Mouse (Mus musculus): ENCODE data around the gene Adam1a. TPM values are rescaled to one million over a fixed set of nuclear protein-coding genes. Genes with fewer than 3 reads are reported as not detected.
"Not testable (repeated sequence)": the region's sequence is repeated elsewhere in the genome, so short reads cannot be mapped to it uniquely, and the experiment has no call there.

The Adam1a gene
- polyA plus RNA-seq, 1 experiment = 18.9 TPM

GRCm38 (mm10) chr5:121518983-121519382, 26.3 kb downstream of the Adam1a start:
- Histone ChIP-seq H3K4me3 (ENCODE audit: insufficient read depth, low read length) (no peak overlapping the region), H3K27ac (ENCODE audit: insufficient read depth, low read length) (no peak overlapping the region), H3K4me1 (ENCODE audit: control insufficient read depth, insufficient read depth, low read length) (no peaks in the 10 kb centered on the region)
- TF ChIP-seq CTCF (IDR thresholded peaks at IDR 0.05; ENCODE audit: extremely low read depth, insufficient read depth, low read length) = no peak
- no peak for TF ChIP-seq POLR2A (IDR thresholded peaks at IDR 0.05; ENCODE audit: extremely low read depth, insufficient read depth, low read length)

GRCm38 (mm10) chr5:121510009-121510408, 35.3 kb downstream of the Adam1a start:
- Histone ChIP-seq H3K27ac (ENCODE audit: insufficient read depth, low read length) (no peak overlapping the region), H3K4me1 (ENCODE audit: control insufficient read depth, insufficient read depth, low read length) (no peaks in the 10 kb centered on the region)

GRCm38 (mm10) chr5:121506846-121507245, 38.4 kb downstream of the Adam1a start:
- Histone ChIP-seq H3K27ac (ENCODE audit: insufficient read depth, low read length) (no peak overlapping the region), H3K4me1 (ENCODE audit: control insufficient read depth, insufficient read depth, low read length) (no peaks in the 10 kb centered on the region), H3K4me3 (ENCODE audit: insufficient read depth, low read length) (no peak overlapping the region)
- TF ChIP-seq CTCF (IDR thresholded peaks at IDR 0.05; ENCODE audit: extremely low read depth, insufficient read depth, low read length) = no peak
- no peak for TF ChIP-seq POLR2A (IDR thresholded peaks at IDR 0.05; ENCODE audit: extremely low read depth, insufficient read depth, low read length)

More at GRCm38 (mm10) chr5:121510009-121510408, 35.3 kb downstream of the Adam1a start:
- TF ChIP-seq CTCF (IDR thresholded peaks at IDR 0.05; ENCODE audit: extremely low read depth, insufficient read depth, low read length) = no peak
- no peak for TF ChIP-seq POLR2A (IDR thresholded peaks at IDR 0.05; ENCODE audit: extremely low read depth, insufficient read depth, low read length)
- H3K4me3 ChIP-seq (ENCODE audit: insufficient read depth, low read length) = no peak overlapping the region

GRCm38 (mm10) chr5:121503231-121503630, 42.1 kb downstream of the Adam1a start, which contains the start of gene Adam1b:
Gene Adam1b (minus strand): TSS chr5:121503435.
- no peaks in the 10 kb centered on the region for H3K4me1 ChIP-seq (ENCODE audit: control insufficient read depth, insufficient read depth, low read length)
- no peak for TF ChIP-seq POLR2A (IDR thresholded peaks at IDR 0.05; ENCODE audit: extremely low read depth, insufficient read depth, low read length)
- no peak for TF ChIP-seq CTCF (IDR thresholded peaks at IDR 0.05; ENCODE audit: extremely low read depth, insufficient read depth, low read length)
- no peak within 1 kb of the TSS for H3K27ac ChIP-seq (ENCODE audit: insufficient read depth, low read length)
- H3K4me3 ChIP-seq (ENCODE audit: insufficient read depth, low read length) = no peak within 1 kb of the TSS

DNA sequence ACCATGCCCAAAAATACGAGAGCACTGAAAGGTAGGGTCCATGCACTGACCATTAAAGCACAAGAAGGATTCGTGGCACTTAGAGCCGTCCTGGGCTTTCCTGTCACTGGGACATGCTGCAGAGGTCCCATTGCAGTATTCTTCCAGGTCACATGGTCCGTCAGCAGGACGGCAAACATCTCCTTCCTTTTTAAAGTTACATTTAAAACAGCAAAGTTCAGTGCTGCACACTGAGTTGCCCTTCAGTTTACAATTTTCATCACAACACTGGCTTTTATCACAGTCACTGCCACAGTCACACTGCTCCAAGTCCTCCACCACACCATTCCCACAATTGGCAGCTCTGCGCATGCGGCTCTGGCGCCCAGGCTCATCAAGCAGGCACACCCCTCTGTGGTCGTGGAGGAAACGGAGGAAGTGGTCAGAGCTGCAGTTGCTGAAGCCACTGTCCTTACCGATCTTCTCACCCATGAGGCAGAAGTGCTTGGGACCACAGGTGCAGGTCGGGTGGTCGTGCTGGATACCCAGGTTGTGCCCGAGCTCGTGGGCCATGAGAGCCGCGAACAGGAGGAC, 43.8 kb downstream of the Adam1a start:
- H3K4me1 ChIP-seq (ENCODE audit: control insufficient read depth, insufficient read depth, low read length); H3K27ac ChIP-seq (ENCODE audit: insufficient read depth, low read length); H3K4me3 ChIP-seq (ENCODE audit: insufficient read depth, low read length): not testable (repeated sequence)

DNA sequence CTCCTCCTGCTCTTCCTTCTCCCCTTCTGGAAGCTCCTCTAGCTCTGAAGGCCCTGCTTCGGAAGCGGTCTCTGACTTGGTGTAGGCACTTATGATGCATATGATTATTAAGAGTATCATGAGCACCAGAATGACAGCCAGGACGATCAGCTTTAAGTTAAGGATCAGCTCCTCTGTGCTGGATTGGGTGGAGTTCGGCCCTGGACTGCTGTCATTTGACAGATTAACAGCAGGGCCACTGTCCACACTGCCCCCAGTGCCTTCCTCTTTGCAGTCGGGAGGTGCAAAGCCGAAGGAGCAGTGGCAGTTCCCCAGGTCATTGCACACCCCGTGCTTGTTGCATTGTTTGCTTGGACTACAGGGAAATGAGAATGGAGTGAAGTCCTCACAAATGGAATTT, 44.6 kb downstream of the Adam1a start:
- TF ChIP-seq CTCF (IDR thresholded peaks at IDR 0.05; ENCODE audit: extremely low read depth, insufficient read depth, low read length) = no peak
- TF ChIP-seq POLR2A (IDR thresholded peaks at IDR 0.05; ENCODE audit: extremely low read depth, insufficient read depth, low read length) = no peak
- no peaks in the 10 kb centered on the region for H3K4me1 ChIP-seq (ENCODE audit: control insufficient read depth, insufficient read depth, low read length)
- H3K27ac ChIP-seq (ENCODE audit: insufficient read depth, low read length) = no peak overlapping the region
- H3K4me3 ChIP-seq (ENCODE audit: insufficient read depth, low read length) = no peak overlapping the region

DNA sequence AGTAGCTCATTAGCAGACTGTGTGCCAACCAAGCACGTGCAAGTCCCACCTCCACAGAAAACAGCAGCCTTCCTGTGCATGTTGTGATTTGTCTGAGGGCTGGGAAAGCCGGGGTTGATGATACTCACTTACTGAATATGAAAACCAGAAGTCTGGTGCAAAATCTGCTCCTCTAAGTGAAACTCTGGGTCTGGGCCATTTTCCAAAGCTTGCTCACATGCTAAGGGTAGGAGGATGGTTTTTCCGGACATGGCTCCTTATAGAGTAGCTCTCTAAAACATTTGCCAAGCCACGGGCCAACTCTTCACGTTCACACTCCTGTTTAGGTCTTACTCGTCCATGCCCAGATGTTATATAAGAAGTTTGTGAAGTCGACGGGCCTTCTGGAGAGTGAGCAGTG, 52.0 kb downstream of the Adam1a start:
- no peak overlapping the region for H3K4me3 ChIP-seq (ENCODE audit: insufficient read depth, low read length)
- TF ChIP-seq POLR2A (IDR thresholded peaks at IDR 0.05; ENCODE audit: extremely low read depth, insufficient read depth, low read length) = no peak
- no peak for TF ChIP-seq CTCF (IDR thresholded peaks at IDR 0.05; ENCODE audit: extremely low read depth, insufficient read depth, low read length)
- H3K4me1 ChIP-seq (ENCODE audit: control insufficient read depth, insufficient read depth, low read length) = peaks cover 7% of the 10 kb centered on the region
- no peak overlapping the region for H3K27ac ChIP-seq (ENCODE audit: insufficient read depth, low read length)

DNA sequence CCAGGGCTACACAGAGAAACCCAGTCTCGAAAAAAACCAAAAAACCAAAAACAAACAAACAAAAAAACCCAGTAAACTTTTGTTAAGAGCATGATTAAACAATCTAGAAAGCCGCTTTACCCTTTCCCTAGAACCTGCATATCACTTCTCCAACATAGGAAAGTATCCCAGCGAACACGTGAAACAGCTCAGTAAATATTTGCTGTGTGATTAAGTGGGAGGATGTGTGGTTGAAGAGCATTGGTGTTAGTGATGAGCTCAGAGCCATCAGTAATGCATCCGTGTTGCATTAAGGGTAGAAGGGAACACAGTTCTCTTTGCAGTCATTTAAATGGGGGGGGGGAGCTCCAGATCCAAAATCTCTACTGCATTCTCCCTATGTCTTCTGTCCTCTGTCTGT, 60.5 kb downstream of the Adam1a start:
- no peak for TF ChIP-seq CTCF (IDR thresholded peaks at IDR 0.05; ENCODE audit: extremely low read depth, insufficient read depth, low read length)
- Histone ChIP-seq H3K4me1 (ENCODE audit: control insufficient read depth, insufficient read depth, low read length) (no peaks in the 10 kb centered on the region), H3K4me3 (ENCODE audit: insufficient read depth, low read length) (no peak overlapping the region), H3K27ac (ENCODE audit: insufficient read depth, low read length) (no peak overlapping the region)

- 0 out of 2 replicates have a peak, but pooled peaks have one; percentile 1 for TF ChIP-seq CTCF (IDR thresholded peaks at IDR 0.05; ENCODE audit: extremely low read depth, insufficient read depth, low read length)
- no peak for TF ChIP-seq POLR2A (IDR thresholded peaks at IDR 0.05; ENCODE audit: extremely low read depth, insufficient read depth, low read length)
- H3K27ac ChIP-seq (ENCODE audit: insufficient read depth, low read length) = no peak overlapping the region
- no peaks in the 10 kb centered on the region for H3K4me1 ChIP-seq (ENCODE audit: control insufficient read depth, insufficient read depth, low read length)
- no peak overlapping the region for H3K4me3 ChIP-seq (ENCODE audit: insufficient read depth, low read length)
Measured at GRCm38 (mm10) chr5:121477680-121478079, 67.6 kb downstream of the Adam1a start.

DNA sequence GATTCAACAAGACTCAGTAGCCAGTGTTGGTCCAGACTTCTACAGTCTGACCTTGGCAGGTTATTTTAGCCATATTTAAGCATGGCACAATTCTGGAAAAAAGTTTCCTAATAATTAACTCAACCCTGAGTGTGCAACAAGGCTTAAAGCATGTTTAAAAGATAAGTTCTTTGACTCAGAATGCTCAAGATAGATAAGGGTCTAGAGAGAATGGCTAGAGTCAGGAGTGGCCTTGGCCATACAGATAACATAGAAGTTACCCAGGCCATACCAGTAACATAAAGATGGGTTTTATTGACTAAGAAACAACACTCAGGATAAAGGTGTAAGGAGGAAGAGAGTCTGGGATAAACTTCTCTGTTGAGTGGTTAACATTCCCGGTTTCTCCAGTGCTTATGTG, 69.2 kb downstream of the Adam1a start:
- Histone ChIP-seq H3K4me1 (ENCODE audit: control insufficient read depth, insufficient read depth, low read length) (no peaks in the 10 kb centered on the region), H3K27ac (ENCODE audit: insufficient read depth, low read length) (no peak overlapping the region), H3K4me3 (ENCODE audit: insufficient read depth, low read length) (no peak overlapping the region)
- TF ChIP-seq POLR2A (IDR thresholded peaks at IDR 0.05; ENCODE audit: extremely low read depth, insufficient read depth, low read length) (no peak), CTCF (IDR thresholded peaks at IDR 0.05; ENCODE audit: extremely low read depth, insufficient read depth, low read length) (no peak)

Data from cortical plate, adult 2 months (tissue).